Mouse (Mus musculus) hindbrain, embryonic 14.5 days (tissue): ENCODE measurements around the gene Foxp1. TPM values are rescaled to one million over a fixed set of nuclear protein-coding genes. Genes with fewer than 3 reads are reported as not detected.

Experiments used
- ATAC-seq: fragments of 200-750 bp; cut with Nextera tagmentation; 2 replicates; pipeline ENCODE4 v1.8.0; 2017; ENCODE audit warnings: moderate number of reproducible peaks, mild to moderate bottlenecking, moderate TSS enrichment, moderate library complexity; ENCODE audit not compliant: low FRiP score
- DNase-seq: peaks from one replicate; pipeline ENCODE4 v3.0.0-alpha.2; 2015; ENCODE audit warnings: low spot score
- H3K27ac ChIP-seq: fragments of 300-500 bp; sonication (generic); 2 replicates; pipeline ENCODE4 v1.5.1; 2014; ENCODE audit warnings: mild to moderate bottlenecking, moderate library complexity
- H3K27me3 ChIP-seq: fragments of 300-500 bp; sonication (generic); 2 replicates; pipeline ENCODE4 v1.6.1; 2014; ENCODE audit warnings: mild to moderate bottlenecking, low read length, mixed read lengths; ENCODE audit not compliant: control insufficient read depth, insufficient read depth
- H3K36me3 ChIP-seq: fragments of 300-500 bp; sonication (generic); replicated peaks from 2 replicates; pipeline ENCODE4 v1.6.1; 2014; ENCODE audit not compliant: control insufficient read depth, insufficient read depth
- H3K4me1 ChIP-seq: fragments of 300-500 bp; sonication (generic); replicated peaks from 2 replicates; pipeline ENCODE4 v1.6.1; 2014; ENCODE audit warnings: antibody characterized with exemption, low read length, mixed read lengths; ENCODE audit not compliant: control insufficient read depth, insufficient read depth
- H3K4me2 ChIP-seq: fragments of 300-500 bp; sonication (generic); replicated peaks from 2 replicates; pipeline ENCODE4 v1.6.1; 2014; ENCODE audit warnings: mild to moderate bottlenecking, moderate library complexity
- H3K4me3 ChIP-seq: fragments of 300-500 bp; sonication (generic); replicated peaks from 2 replicates; pipeline ENCODE4 v1.5.1; 2014; ENCODE audit warnings: mild to moderate bottlenecking, low read length
- H3K9ac ChIP-seq: fragments of 300-500 bp; sonication (generic); 2 replicates; pipeline ENCODE4 v1.6.1; 2014
- H3K9me3 ChIP-seq: fragments of 300-500 bp; sonication (generic); 2 replicates; pipeline ENCODE4 v1.6.1; 2016; ENCODE audit warnings: low read length; ENCODE audit not compliant: control insufficient read depth
- WGBS: fragments of 180-500 bp; shearing (Covaris S2); extraction: QIAGEN DNeasy Blood & Tissue Kit; methylation state at CpG from one replicate; pipeline ENCODE4 v1.1.7; 2014; 5-methylcytosine and 5-hydroxymethylcytosine counted together
- polyA plus RNA-seq: library from polyadenylated mRNA; unstranded; fragments of >200 nt; fragmentation: Nextera tagmentation; extraction: Ambion mirVana; gene quantifications from 2 replicates; pipeline ENCODE4 v1.2.1, GENCODE M21; 2014

Gene Foxp1
- polyA plus RNA-seq, 1 experiment from 2014 or later, result 68.3 TPM

DNA sequence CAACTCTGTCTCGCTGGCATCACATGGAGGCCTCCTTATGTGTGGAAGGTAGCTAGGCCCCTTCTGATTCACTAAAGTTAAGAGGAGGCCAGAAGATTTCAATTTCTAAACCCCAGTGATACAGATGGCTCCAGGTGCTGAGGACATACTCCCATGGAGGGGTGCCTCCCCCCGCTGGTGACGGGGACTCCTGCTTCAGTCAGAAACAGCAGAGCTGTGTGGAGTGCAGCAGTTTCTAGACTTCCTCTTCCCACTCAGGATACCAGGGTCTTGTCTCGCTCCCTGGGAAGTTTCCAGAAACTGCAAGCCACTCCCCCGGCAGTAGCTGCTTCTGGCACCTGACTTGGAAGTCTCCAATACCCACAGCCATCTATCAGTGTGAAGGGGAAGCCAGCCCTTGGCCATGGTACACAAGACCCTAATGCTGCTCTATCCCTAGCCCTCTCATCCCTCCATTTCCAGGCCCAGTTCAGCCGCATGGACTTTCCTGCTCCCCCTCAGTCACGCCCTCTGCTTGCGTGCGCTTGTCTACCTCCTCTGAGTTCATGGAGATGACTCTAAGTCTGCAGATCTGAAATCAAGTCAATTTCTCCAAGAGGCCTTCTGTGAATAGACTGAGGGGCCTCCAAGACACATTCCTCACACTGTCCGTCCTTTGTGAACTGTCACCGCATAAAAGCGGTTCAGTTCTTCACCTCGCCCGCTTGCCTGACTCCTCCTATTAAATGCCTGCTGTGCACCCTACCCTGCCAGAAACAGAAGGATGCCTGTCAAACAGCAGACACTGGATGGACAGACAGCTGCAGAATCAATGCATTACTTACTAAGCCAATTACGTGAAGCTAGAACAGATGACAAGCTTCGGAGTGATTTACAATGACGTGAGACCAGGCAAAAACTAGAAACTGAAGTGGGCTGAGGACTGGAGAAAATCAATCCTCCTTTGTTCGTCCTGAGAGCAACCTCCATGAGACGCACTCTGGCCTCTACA, 202.8 kb downstream of the Foxp1 start:
- Histone ChIP-seq H3K9me3 (no peaks in the 10 kb centered on the region), H3K36me3 (no peaks in the 10 kb centered on the region), H3K27ac (no peak overlapping the region), H3K4me2 (no peak overlapping the region), H3K27me3 (no peaks in the 10 kb centered on the region), H3K4me1 (no peaks in the 10 kb centered on the region; the same call in 1 of the 2 replicates), H3K4me3 (no peak overlapping the region), H3K9ac (no peak overlapping the region)
- DNase-seq, result no peak
- WGBS, result 45% methylated on average over 19 of the region's 19 CpGs
- no peak for ATAC-seq

DNA sequence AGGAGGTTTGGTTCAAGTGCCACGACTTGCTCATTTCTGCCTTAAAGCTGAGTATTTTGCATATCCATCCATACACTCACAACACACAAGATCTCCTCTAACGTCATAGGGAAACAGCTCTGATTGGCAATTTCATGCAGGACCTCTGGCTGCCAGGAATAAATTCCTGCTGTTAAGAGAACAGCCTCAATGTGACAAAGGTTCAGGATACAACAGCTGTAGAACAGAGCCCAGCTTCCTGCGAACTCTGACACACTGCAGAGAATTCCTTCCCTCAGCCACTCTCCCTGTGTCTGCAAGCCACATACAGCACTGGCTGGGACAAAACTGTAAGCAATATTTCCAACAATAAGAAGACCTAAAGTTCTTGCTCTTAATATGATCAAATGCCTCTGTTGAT, 207.8 kb downstream of the Foxp1 start:
- H3K4me1 ChIP-seq, result no peaks in the 10 kb centered on the region
- 59% methylated on average over 3 of the region's 3 CpGs for WGBS
- H3K9me3 ChIP-seq, result no peaks in the 10 kb centered on the region
- no peak overlapping the region for H3K27ac ChIP-seq
- no peak overlapping the region for H3K4me3 ChIP-seq
- H3K4me2 ChIP-seq, result no peak overlapping the region
- H3K36me3 ChIP-seq, result no peaks in the 10 kb centered on the region
- no peaks in the 10 kb centered on the region for H3K27me3 ChIP-seq
- no peak overlapping the region for H3K9ac ChIP-seq
- no peak for ATAC-seq
- DNase-seq, result no peak

DNA sequence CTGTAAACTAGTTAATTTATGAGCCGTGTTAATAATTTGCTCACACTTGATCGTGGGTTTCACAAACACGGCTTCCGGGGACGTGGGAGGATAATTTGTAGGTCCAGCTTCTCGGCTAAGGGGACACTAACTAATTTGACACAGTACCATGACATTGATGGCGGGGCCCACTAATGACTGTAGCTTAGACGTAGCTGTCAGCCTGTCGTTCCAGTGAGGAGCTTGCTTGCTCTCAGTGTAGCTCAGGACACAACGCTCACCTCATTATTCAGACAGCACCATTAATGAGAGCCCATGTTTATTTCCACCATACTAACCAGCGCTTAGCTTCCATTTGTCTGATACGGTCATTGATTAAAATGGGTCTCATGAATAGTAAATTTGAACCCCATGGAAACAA, 212.0 kb downstream of the Foxp1 start:
- H3K4me3 ChIP-seq, result no peak overlapping the region
- no peak overlapping the region for H3K27ac ChIP-seq
- H3K9me3 ChIP-seq, result no peaks in the 10 kb centered on the region
- no peaks in the 10 kb centered on the region for H3K36me3 ChIP-seq
- ATAC-seq (no peak), DNase-seq (no peak)
- H3K4me1 ChIP-seq, result no peaks in the 10 kb centered on the region
- WGBS, result 36% methylated on average over 12 of the region's 12 CpGs
- H3K4me2 ChIP-seq, result no peak overlapping the region
- H3K9ac ChIP-seq, result no peak overlapping the region
- H3K27me3 ChIP-seq, result no peaks in the 10 kb centered on the region

DNA sequence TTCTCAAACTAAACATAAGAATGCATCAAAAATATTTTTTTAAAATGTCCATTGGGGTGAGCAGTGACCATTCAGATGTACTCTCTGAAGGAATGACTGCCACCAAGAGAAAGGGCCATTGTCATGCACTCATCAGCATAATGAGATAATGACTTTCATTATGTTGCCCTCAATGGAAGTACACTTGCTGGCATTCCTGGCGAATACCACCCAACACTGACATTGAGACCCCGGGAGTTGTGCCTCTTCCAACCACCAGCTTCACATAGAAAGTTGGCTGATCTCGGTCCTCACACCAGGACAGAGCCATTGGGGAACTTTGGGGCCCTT, 212.4 kb downstream of the Foxp1 start:
- H3K4me1 ChIP-seq, result no peaks in the 10 kb centered on the region
- H3K9ac ChIP-seq, result no peak overlapping the region
- no peak overlapping the region for H3K4me2 ChIP-seq
- H3K4me3 ChIP-seq, result no peak overlapping the region
- ATAC-seq (no peak), DNase-seq (no peak)
- H3K27me3 ChIP-seq, result no peaks in the 10 kb centered on the region
- no peaks in the 10 kb centered on the region for H3K9me3 ChIP-seq
- no peaks in the 10 kb centered on the region for H3K36me3 ChIP-seq
- H3K27ac ChIP-seq, result no peak overlapping the region
- 38% methylated on average over 3 of the region's 3 CpGs for WGBS

DNA sequence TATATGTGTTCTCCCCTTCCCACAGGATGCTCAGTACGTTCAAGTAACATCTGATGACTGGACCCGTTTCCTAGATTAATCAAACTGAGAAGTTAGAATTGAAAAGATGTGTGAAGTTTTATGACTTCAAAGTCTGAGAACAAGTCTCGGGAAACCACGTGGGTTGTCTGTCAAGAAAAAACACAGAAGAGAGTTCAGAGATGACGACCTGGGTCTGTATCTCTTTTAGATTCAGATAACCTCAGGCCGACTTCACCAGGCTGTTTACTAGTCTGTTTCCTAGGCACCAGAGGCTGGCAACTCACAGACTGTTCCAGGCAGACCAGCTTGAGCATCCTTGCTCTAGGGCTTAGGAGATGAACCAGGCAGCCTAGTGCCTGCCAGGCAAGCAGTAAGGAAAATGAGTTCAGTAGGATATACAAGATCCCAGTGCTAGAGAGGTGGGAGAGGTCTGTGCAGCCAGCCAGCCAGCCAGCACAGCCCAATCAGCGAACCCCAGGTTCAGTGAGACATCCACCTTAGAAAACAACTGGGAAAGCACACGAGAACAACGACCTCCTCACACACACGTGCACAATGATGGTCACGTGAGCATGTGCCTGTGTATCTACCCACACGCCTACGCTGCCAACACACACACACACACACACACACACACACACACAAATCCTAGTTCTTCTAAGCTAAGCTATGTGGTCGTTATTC, 212.9 kb downstream of the Foxp1 start:
- H3K4me1 ChIP-seq, result no peaks in the 10 kb centered on the region
- H3K4me2 ChIP-seq, result no peak overlapping the region
- H3K27me3 ChIP-seq, result no peaks in the 10 kb centered on the region
- DNase-seq, result no peak
- no peaks in the 10 kb centered on the region for H3K9me3 ChIP-seq
- H3K27ac ChIP-seq, result no peak overlapping the region
- WGBS, result 72% methylated on average over 14 of the region's 14 CpGs
- H3K36me3 ChIP-seq, result no peaks in the 10 kb centered on the region
- ATAC-seq, result no peak
- no peak overlapping the region for H3K9ac ChIP-seq
- H3K4me3 ChIP-seq, result no peak overlapping the region

DNA sequence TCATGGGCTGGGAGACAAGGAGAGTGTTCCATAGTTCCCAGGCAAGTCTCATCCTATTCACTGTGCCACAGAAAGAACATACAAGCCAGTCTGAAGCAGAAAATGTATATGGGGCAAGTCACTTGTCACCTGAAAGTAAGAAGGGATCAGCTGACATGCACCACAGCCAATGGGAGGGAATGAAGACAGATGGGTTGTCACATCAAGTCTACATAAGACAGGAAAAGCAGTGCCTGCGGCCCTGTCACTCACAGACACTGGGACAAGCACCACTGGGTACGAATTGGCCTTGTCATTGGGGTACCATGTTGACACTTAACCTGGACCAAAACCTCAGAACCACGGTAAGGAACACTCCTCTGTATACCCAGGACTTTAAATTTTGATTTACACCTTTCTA, 216.8 kb downstream of the Foxp1 start:
- no peaks in the 10 kb centered on the region for H3K9me3 ChIP-seq

DNA sequence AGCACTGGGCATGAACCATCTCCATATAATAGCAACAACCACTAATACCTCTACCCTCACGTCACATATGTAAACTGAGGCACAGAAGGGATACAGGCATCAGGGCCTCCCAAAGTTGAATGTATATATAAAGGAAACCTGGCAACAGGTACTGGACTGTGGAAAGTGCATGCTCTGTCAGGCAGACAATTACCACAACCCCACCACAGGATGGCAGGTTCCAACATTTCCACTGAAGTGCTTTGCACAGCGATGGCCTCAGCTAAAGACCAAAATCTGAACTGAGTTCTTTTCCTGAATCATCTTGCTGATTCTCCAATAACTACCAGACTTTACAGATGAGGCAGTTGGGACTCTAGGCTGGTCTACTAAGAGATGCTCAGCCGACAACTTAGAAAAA, 217.3 kb downstream of the Foxp1 start:
- WGBS, result 92% methylated on average over 3 of the region's 3 CpGs
- Histone ChIP-seq H3K9me3 (no peaks in the 10 kb centered on the region), H3K4me3 (no peak overlapping the region), H3K27ac (no peak overlapping the region), H3K36me3 (no peaks in the 10 kb centered on the region), H3K9ac (no peak overlapping the region), H3K27me3 (no peaks in the 10 kb centered on the region), H3K4me1 (no peaks in the 10 kb centered on the region), H3K4me2 (no peak overlapping the region)
- ATAC-seq, result no peak
- DNase-seq, result no peak

More for the DNA sequence above, 216.8 kb downstream of the Foxp1 start:
- Histone ChIP-seq H3K4me3 (no peak overlapping the region), H3K36me3 (no peaks in the 10 kb centered on the region), H3K27ac (no peak overlapping the region), H3K9ac (no peak overlapping the region), H3K27me3 (no peaks in the 10 kb centered on the region), H3K4me2 (no peak overlapping the region), H3K4me1 (no peaks in the 10 kb centered on the region)
- DNase-seq (no peak), ATAC-seq (no peak)
- WGBS, result 89% methylated on average over 3 of the region's 3 CpGs

DNA sequence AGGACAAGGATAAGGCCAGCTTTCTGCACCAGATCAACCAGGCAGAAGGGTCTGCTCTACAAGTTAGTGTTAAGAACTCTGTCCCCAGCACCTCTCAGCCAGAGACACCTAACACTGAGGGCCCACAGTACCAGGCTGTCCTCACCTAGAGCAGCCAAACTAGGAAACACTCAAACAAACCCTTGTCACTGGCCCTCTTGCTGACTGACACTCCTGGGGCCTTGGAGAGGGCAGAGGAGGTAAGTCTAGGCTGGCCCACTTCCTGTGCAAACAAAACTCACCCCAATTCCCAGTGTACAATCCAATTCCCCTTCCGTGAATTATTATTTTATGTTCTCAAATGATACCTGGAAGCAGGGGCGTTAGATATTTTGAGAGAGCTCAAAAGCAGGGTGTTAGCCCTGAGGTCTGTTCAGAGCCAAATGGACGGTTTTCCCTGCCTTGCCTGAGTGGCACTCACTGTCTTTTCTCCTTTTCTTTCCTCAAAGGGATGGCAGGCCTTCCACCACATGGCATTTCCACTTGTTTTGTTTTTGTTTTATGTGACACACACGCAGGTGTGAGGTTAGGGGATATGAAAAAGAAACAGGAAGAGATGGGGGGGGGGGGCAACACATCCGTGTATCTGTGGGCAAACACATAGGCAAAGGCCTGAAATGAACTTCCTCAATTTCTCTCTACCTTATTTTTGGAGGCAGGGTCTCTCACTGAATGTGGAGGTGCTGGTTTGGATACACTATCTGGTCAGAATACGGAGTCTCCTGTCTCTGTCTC, 219.7 kb downstream of the Foxp1 start:
- H3K4me2 ChIP-seq, result no peak overlapping the region
- no peaks in the 10 kb centered on the region for H3K4me1 ChIP-seq
- no peaks in the 10 kb centered on the region for H3K9me3 ChIP-seq
- no peak overlapping the region for H3K4me3 ChIP-seq
- H3K27me3 ChIP-seq, result no peaks in the 10 kb centered on the region
- ATAC-seq (no peak), DNase-seq (no peak)
- no peak overlapping the region for H3K9ac ChIP-seq
- no peak overlapping the region for H3K27ac ChIP-seq
- no peaks in the 10 kb centered on the region for H3K36me3 ChIP-seq
- 88% methylated on average over 6 of the region's 6 CpGs for WGBS

DNA sequence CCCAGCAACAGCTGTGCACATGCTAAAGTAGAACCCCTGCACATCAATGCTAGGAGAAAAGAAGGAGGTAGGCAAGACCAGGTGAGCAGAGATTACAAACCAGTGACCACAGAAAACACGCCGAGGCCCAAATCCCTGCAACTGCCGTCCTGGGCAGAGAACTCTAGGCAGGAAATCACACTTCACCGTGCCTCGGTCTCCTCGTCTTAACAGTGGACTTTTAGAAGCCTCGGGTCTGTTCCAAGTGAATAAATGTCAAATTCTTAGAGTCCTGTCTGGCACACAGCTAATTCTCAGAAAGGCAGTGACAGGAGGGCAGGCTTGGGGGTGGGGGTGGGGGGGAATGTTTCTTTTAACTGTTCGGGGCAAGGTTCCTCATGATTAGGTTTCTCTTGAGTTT, 220.6 kb downstream of the Foxp1 start:
- no peak for DNase-seq
- Histone ChIP-seq H3K4me2 (no peak overlapping the region), H3K27ac (no peak overlapping the region), H3K9ac (no peak overlapping the region), H3K4me3 (no peak overlapping the region), H3K4me1 (no peaks in the 10 kb centered on the region), H3K36me3 (no peaks in the 10 kb centered on the region), H3K9me3 (no peaks in the 10 kb centered on the region), H3K27me3 (no peaks in the 10 kb centered on the region)
- 88% methylated on average over 8 of the region's 8 CpGs for WGBS
- no peak for ATAC-seq
